Mouse (Mus musculus) heart, postnatal 0 days (tissue): ENCODE results near the gene Cdh13.

Experiments used
- CTCF ChIP-seq: IDR thresholded peaks from 2 replicates; pipeline ENCODE4 v1.5.1; 2016; ENCODE audit warnings: antibody characterized with exemption, control low read depth, low read depth
- EP300 ChIP-seq: IDR thresholded peaks from 2 replicates; pipeline ENCODE4 v1.6.1; 2016; ENCODE audit warnings: antibody characterized with exemption, low read depth

DNA sequence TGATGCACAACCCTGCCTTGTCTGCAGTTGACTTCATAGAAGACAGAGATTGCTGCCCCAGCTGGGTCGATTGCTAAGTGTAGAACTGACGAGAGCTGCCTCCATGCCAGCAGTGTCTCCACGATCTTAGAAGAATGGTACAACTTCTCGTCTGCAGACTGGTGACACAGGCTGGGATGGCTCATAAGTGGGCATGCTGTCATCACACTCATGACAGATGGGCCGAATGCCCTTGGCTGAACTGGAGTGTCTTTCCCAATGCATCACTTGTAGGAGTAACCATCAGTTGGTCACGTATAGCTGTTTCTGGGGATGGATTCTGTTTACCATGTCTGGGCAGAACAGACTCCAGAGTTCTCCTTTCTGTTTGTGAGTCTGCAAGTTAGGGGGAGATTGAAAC lies 392.7 kb downstream of the Cdh13 start:
- TF ChIP-seq CTCF (no peak), EP300 (no peak)
